Mouse (Mus musculus) MEL (cell line): Measurements from ENCODE around the gene Snw1. TPM values are rescaled to one million over a fixed set of nuclear protein-coding genes. Genes with fewer than 3 reads are reported as not detected.

Experiments used
- DNase-seq: peaks from one replicate; pipeline ENCODE4 v3.0.0; 2011; ENCODE audit warnings: low read depth, low spot score
- H3K27ac ChIP-seq: 2 replicates; pipeline ENCODE4 v1.5.1; 2012; ENCODE audit warnings: low read depth, mild to moderate bottlenecking, control low read depth, low read length, moderate library complexity; ENCODE audit not compliant: control insufficient read depth
- H3K27me3 ChIP-seq, 2 experiments: fragments of 150-350 bp in 1 of 2; sonication (generic) in 1 of 2; 2 replicates each; pipeline ENCODE4 v1.6.1; 2012; ENCODE audit warnings: low read length in 2 of 2, mild to moderate bottlenecking in 2 of 2, improper control_type of control experiment in 1 of 2, moderate library complexity in 1 of 2; ENCODE audit not compliant: insufficient read depth in 2 of 2, control insufficient read depth in 1 of 2
- H3K36me3 ChIP-seq, 2 experiments: 2 replicates each; pipeline ENCODE4 v1.6.1; 2012 to 2014; ENCODE audit warnings: low read length in 2 of 2, improper control_type of control experiment in 1 of 2, inconsistent platforms in 1 of 2, mild to moderate bottlenecking in 1 of 2; ENCODE audit not compliant: insufficient read depth in 2 of 2, control insufficient read depth in 1 of 2
- H3K4me1 ChIP-seq, 2 experiments: fragments of 150-350 bp in 1 of 2; sonication (generic) in 1 of 2; 2 replicates each; pipeline ENCODE4 v1.6.1; 2012; ENCODE audit warnings: low read length in 2 of 2, improper control_type of control experiment in 1 of 2, mild to moderate bottlenecking in 1 of 2; ENCODE audit not compliant: insufficient read depth in 2 of 2, control insufficient read depth in 1 of 2
- H3K4me3 ChIP-seq, 2 experiments: fragments of 150-350 bp in 1 of 2; sonication (generic) in 1 of 2; 2 replicates each; pipeline ENCODE4 v1.5.1; 2012; ENCODE audit warnings: low read depth in 2 of 2, low read length in 2 of 2, mild to moderate bottlenecking in 2 of 2, moderate library complexity in 2 of 2, control low read depth in 1 of 2, improper control_type of control experiment in 1 of 2; ENCODE audit not compliant: control insufficient read depth in 1 of 2, insufficient read depth in 1 of 2
- H3K79me2 ChIP-seq: 2 replicates; pipeline ENCODE4 v1.6.1; 2012; ENCODE audit warnings: mild to moderate bottlenecking, low read length, moderate library complexity; ENCODE audit not compliant: control insufficient read depth, poor library complexity, insufficient read depth
- H3K9ac ChIP-seq: 2 replicates; pipeline ENCODE4 v1.6.1; 2012; ENCODE audit warnings: low read depth, mild to moderate bottlenecking, control low read depth, low read length, moderate library complexity; ENCODE audit not compliant: control insufficient read depth, poor library complexity, severe bottlenecking
- H3K9me3 ChIP-seq: fragments of 150-350 bp; sonication (generic); replicated peaks from 2 replicates; pipeline ENCODE4 v1.6.1; 2012; ENCODE audit warnings: mild to moderate bottlenecking, low read length, improper control_type of control experiment, moderate library complexity; ENCODE audit not compliant: insufficient read depth
- BHLHE40 ChIP-seq: IDR thresholded peaks from 2 replicates; pipeline ENCODE4 v1.6.1; 2012; ENCODE audit warnings: low read depth, mild to moderate bottlenecking, inconsistent platforms, low read length, improper control_type of control experiment, borderline replicate concordance
- CHD1 ChIP-seq: IDR thresholded peaks from 2 replicates; pipeline ENCODE4 v1.6.1; 2012; ENCODE audit warnings: low read depth, mild to moderate bottlenecking, inconsistent platforms, low read length, improper control_type of control experiment
- CHD2 ChIP-seq: IDR thresholded peaks from 2 replicates; pipeline ENCODE4 v1.6.1; 2011; ENCODE audit warnings: low read length, improper control_type of control experiment
- CTCF ChIP-seq, 3 experiments: IDR thresholded peaks in 2 of 3; conservative IDR thresholded peaks in 1 of 3; 2 replicates each; pipeline ENCODE4 v1.5.1; 2011 to 2012; ENCODE audit warnings: low read length in 3 of 3, low read depth in 2 of 3, mild to moderate bottlenecking in 2 of 3, improper control_type of control experiment in 1 of 3, inconsistent platforms in 1 of 3, mixed read lengths in 1 of 3, moderate library complexity in 1 of 3; ENCODE audit not compliant: control insufficient read depth in 1 of 3, insufficient read depth in 1 of 3, poor library complexity in 1 of 3, severe bottlenecking in 1 of 3
- E2F4 ChIP-seq: IDR thresholded peaks from 2 replicates; pipeline ENCODE4 v1.6.1; 2011; ENCODE audit warnings: low read depth, low read length, improper control_type of control experiment, borderline replicate concordance
- ELF1 ChIP-seq: IDR thresholded peaks from 2 replicates; pipeline ENCODE4 v1.6.1; 2014; ENCODE audit warnings: low read depth, mild to moderate bottlenecking, inconsistent platforms, low read length, improper control_type of control experiment, moderate library complexity
- ETS1 ChIP-seq: IDR thresholded peaks from 2 replicates; pipeline ENCODE4 v1.6.1; 2012; ENCODE audit warnings: low read depth, mild to moderate bottlenecking, inconsistent platforms, low read length, improper control_type of control experiment, moderate library complexity
- GABPA ChIP-seq: IDR thresholded peaks from 2 replicates; pipeline ENCODE4 v1.6.1; 2012; ENCODE audit warnings: low read depth, mild to moderate bottlenecking, inconsistent platforms, low read length, improper control_type of control experiment, moderate library complexity
- GATA1 ChIP-seq: IDR thresholded peaks from 2 replicates; pipeline ENCODE4 v1.6.1; 2011; ENCODE audit warnings: low read depth, low read length, improper control_type of control experiment
- HCFC1 ChIP-seq: IDR thresholded peaks from 2 replicates; pipeline ENCODE4 v1.6.1; 2012; ENCODE audit warnings: low read depth, mild to moderate bottlenecking, inconsistent platforms, low read length, improper control_type of control experiment, moderate library complexity
- MAFK ChIP-seq: IDR thresholded peaks from 2 replicates; pipeline ENCODE4 v1.6.1; 2011; ENCODE audit warnings: low read depth, mild to moderate bottlenecking, low read length, improper control_type of control experiment, borderline replicate concordance
- MAX ChIP-seq: IDR thresholded peaks from 2 replicates; pipeline ENCODE4 v1.6.1; 2011; ENCODE audit warnings: low read length, improper control_type of control experiment
- MAZ ChIP-seq: IDR thresholded peaks from 2 replicates; pipeline ENCODE4 v1.6.1; 2012; ENCODE audit warnings: low read depth, mild to moderate bottlenecking, inconsistent platforms, low read length, improper control_type of control experiment
- MEF2A ChIP-seq: IDR thresholded peaks from 2 replicates; pipeline ENCODE4 v1.6.1; 2014; ENCODE audit warnings: low read depth, mild to moderate bottlenecking, inconsistent platforms, low read length, improper control_type of control experiment; ENCODE audit not compliant: poor library complexity, insufficient replicate concordance, severe bottlenecking; ENCODE audit errors: extremely low read depth
- MXI1 ChIP-seq: IDR thresholded peaks from 2 replicates; pipeline ENCODE4 v1.6.1; 2011; ENCODE audit warnings: mild to moderate bottlenecking, low read depth, low read length, improper control_type of control experiment
- MYB ChIP-seq: IDR thresholded peaks from 2 replicates; pipeline ENCODE4 v1.6.1; 2011; ENCODE audit warnings: mild to moderate bottlenecking, low read depth, low read length, improper control_type of control experiment
- MYC ChIP-seq: IDR thresholded peaks from 2 replicates; pipeline ENCODE4 v1.6.1; 2011; ENCODE audit warnings: low read depth, mild to moderate bottlenecking, low read length, improper control_type of control experiment, moderate library complexity
- NELFE ChIP-seq: IDR thresholded peaks from 2 replicates; pipeline ENCODE4 v1.6.1; 2011; ENCODE audit warnings: low read depth, low read length, improper control_type of control experiment
- NRF1 ChIP-seq: IDR thresholded peaks from 2 replicates; pipeline ENCODE4 v1.6.1; 2014; ENCODE audit warnings: low read depth, mild to moderate bottlenecking, inconsistent platforms, low read length, improper control_type of control experiment, moderate library complexity; ENCODE audit not compliant: poor library complexity, insufficient read depth, severe bottlenecking
- POLR2A ChIP-seq, 2 experiments: IDR thresholded peaks; 2 replicates each; pipeline ENCODE4 v1.6.1; 2011 to 2012; ENCODE audit warnings: low read length in 2 of 2, mild to moderate bottlenecking in 2 of 2, control low read depth in 1 of 2, improper control_type of control experiment in 1 of 2, low read depth in 1 of 2, moderate library complexity in 1 of 2; ENCODE audit not compliant: control insufficient read depth in 1 of 2, insufficient read depth in 1 of 2, poor library complexity in 1 of 2
- POLR2AphosphoS2 ChIP-seq: IDR thresholded peaks from 2 replicates; pipeline ENCODE4 v1.6.1; 2011; ENCODE audit warnings: low read length, improper control_type of control experiment
- POLR2AphosphoS5 ChIP-seq: IDR thresholded peaks from 2 replicates; pipeline ENCODE4 v1.6.1; 2012; ENCODE audit warnings: low read depth, borderline replicate concordance, mild to moderate bottlenecking, inconsistent platforms, low read length, moderate library complexity, mixed read lengths
- RAD21 ChIP-seq: IDR thresholded peaks from 2 replicates; pipeline ENCODE4 v1.6.1; 2011; ENCODE audit warnings: mild to moderate bottlenecking, low read depth, low read length, improper control_type of control experiment
- RCOR1 ChIP-seq: IDR thresholded peaks from 2 replicates; pipeline ENCODE4 v1.6.1; 2012; ENCODE audit warnings: low read depth, mild to moderate bottlenecking, inconsistent platforms, low read length, improper control_type of control experiment
- SIN3A ChIP-seq: IDR thresholded peaks from 2 replicates; pipeline ENCODE4 v1.6.1; 2012; ENCODE audit warnings: low read length, improper control_type of control experiment, inconsistent platforms
- SMC3 ChIP-seq: IDR thresholded peaks from 2 replicates; pipeline ENCODE4 v1.6.1; 2011; ENCODE audit warnings: low read depth, low read length, improper control_type of control experiment
- TAL1 ChIP-seq: IDR thresholded peaks from 2 replicates; pipeline ENCODE4 v1.6.1; 2012; ENCODE audit warnings: mild to moderate bottlenecking, inconsistent platforms, low read length, moderate library complexity, mixed read lengths
- TBP ChIP-seq: IDR thresholded peaks from 2 replicates; pipeline ENCODE4 v1.8.0; 2011; ENCODE audit warnings: low read depth, low read length, improper control_type of control experiment
- TCF12 ChIP-seq: IDR thresholded peaks from 2 replicates; pipeline ENCODE4 v1.6.1; 2014; ENCODE audit warnings: low read depth, mild to moderate bottlenecking, inconsistent platforms, low read length, improper control_type of control experiment, moderate library complexity
- UBTF ChIP-seq: IDR thresholded peaks from 2 replicates; pipeline ENCODE4 v1.6.1; 2012; ENCODE audit warnings: low read depth, mild to moderate bottlenecking, inconsistent platforms, low read length, improper control_type of control experiment, moderate library complexity, borderline replicate concordance; ENCODE audit not compliant: insufficient read depth
- USF1 ChIP-seq: IDR thresholded peaks from 2 replicates; pipeline ENCODE4 v1.6.1; 2014; ENCODE audit warnings: low read depth, mild to moderate bottlenecking, inconsistent platforms, low read length, improper control_type of control experiment, moderate library complexity
- USF2 ChIP-seq, 2 experiments: IDR thresholded peaks; 2 replicates each; pipeline ENCODE4 v1.6.1; 2011 to 2012; ENCODE audit warnings: improper control_type of control experiment in 2 of 2, low read length in 2 of 2, borderline replicate concordance in 1 of 2, inconsistent platforms in 1 of 2, low read depth in 1 of 2, mild to moderate bottlenecking in 1 of 2; ENCODE audit not compliant: insufficient read depth in 1 of 2
- ZKSCAN1 ChIP-seq: IDR thresholded peaks from 2 replicates; pipeline ENCODE4 v1.6.1; 2012; ENCODE audit warnings: low read depth, mild to moderate bottlenecking, inconsistent platforms, low read length, improper control_type of control experiment, moderate library complexity
- ZMIZ1 ChIP-seq: IDR thresholded peaks from 2 replicates; pipeline ENCODE4 v1.6.1; 2012; ENCODE audit warnings: low read depth, mild to moderate bottlenecking, inconsistent platforms, low read length, improper control_type of control experiment, moderate library complexity
- ZNF384 ChIP-seq: IDR thresholded peaks from 2 replicates; pipeline ENCODE4 v1.6.1; 2012; ENCODE audit warnings: low read depth, mild to moderate bottlenecking, inconsistent platforms, low read length, improper control_type of control experiment
- polyA plus RNA-seq, 2 experiments: library from polyadenylated mRNA; stranded (reverse) in 1 of 2; unstranded in 1 of 2; fragments of >175 nt in 1 of 2; fragments of >200 nt in 1 of 2; gene quantifications; 2 replicates each; pipeline versions ENCODE4 v1.2.1 to v1.2.4; 2012; ENCODE audit warnings: low replicate concordance in 2 of 2, low read depth in 1 of 2; ENCODE audit not compliant: insufficient read length in 2 of 2, insufficient read depth in 1 of 2, missing spikeins in 1 of 2
- total RNA-seq: library from RNA; depleted of rRNA; stranded (reverse); fragments of 300-350 nt; gene quantifications from 2 replicates; pipeline ENCODE4 v1.2.3, GENCODE M21; 2012; rRNA removed

Snw1 gene
- total RNA-seq, result 88.1 and 108 TPM in 2 replicates
- polyA plus RNA-seq, result 10 to 100 TPM; 40.8 to 92.1 TPM

- Histone ChIP-seq H3K27me3 (no peaks in the 10 kb centered on the region), H3K4me3 (peak within 1 kb of the TSS; percentile 68 to 93), H3K9ac (peak within 1 kb of the TSS; percentile 96), H3K9me3 (no peaks in the 10 kb centered on the region), H3K27ac (peak within 1 kb of the TSS; percentile 82), H3K79me2 (peaks cover 29% of the 10 kb centered on the region), H3K4me1 (peaks cover 0 to 7% of the 10 kb centered on the region in 2 experiments; a peak in 2 of 4 replicates), H3K36me3 (peaks cover 12 to 20% of the 10 kb centered on the region in 2 experiments)
- DNase-seq, result peak; percentile 97
- peak; percentile 99 for TF ChIP-seq HCFC1
- peak; percentile 58 for TF ChIP-seq GATA1
- TF ChIP-seq BHLHE40, result no peak
- peak; percentile 86 for TF ChIP-seq E2F4
- peak; percentile 75 for TF ChIP-seq TCF12
- no peak for TF ChIP-seq CHD2
- TF ChIP-seq POLR2A (IDR thresholded peaks at IDR 0.05; ENCODE audit: control insufficient read depth in 1 of 2, insufficient read depth in 1 of 2, low read depth in 1 of 2, low read length in 2 of 2, poor library complexity in 1 of 2), result peak; percentile 62 to 85
- no peak for TF ChIP-seq GABPA
- peak; percentile 89 for TF ChIP-seq SIN3A
- peak; percentile 71 for TF ChIP-seq NELFE
- TF ChIP-seq MXI1, result peak; percentile 47
- TF ChIP-seq MEF2A, result no peak
- TF ChIP-seq USF2 (IDR thresholded peaks at IDR 0.05; ENCODE audit: borderline replicate concordance in 1 of 2, insufficient read depth in 1 of 2, low read depth in 1 of 2, low read length in 2 of 2), result no peak
- peak; percentile 99 for TF ChIP-seq UBTF
- no peak for TF ChIP-seq TAL1
- no peak for TF ChIP-seq ZMIZ1
- no peak for TF ChIP-seq ETS1
- no peak; the same call in 1 of the 2 replicates for TF ChIP-seq RAD21
- peak; percentile 95 for TF ChIP-seq ELF1
- TF ChIP-seq MAZ, result no peak
- peak; percentile 66 for TF ChIP-seq USF1
- TF ChIP-seq POLR2AphosphoS2, result peak; percentile 86; the same call in 1 of the 2 replicates
- peak; percentile 49; the same call in 1 of the 2 replicates for TF ChIP-seq MAX
- no peak for TF ChIP-seq RCOR1
- peak; percentile 96 for TF ChIP-seq NRF1
- TF ChIP-seq SMC3, result no peak
- TF ChIP-seq TBP, result peak; percentile 82
- no peak for TF ChIP-seq MYB
- no peak for TF ChIP-seq ZKSCAN1
- no peak for TF ChIP-seq ZNF384
- peak; percentile 38; the same call in 1 of the 2 replicates for TF ChIP-seq POLR2AphosphoS5
- no peak for TF ChIP-seq CTCF (IDR thresholded peaks at IDR 0.05 in 2 of 3, conservative IDR thresholded peaks at IDR 0.05 in 1 of 3; ENCODE audit: control insufficient read depth in 1 of 3, insufficient read depth in 1 of 3, low read depth in 2 of 3, low read length in 3 of 3, poor library complexity in 1 of 3, severe bottlenecking in 1 of 3)
- TF ChIP-seq MYC, result peak; percentile 70; the same call in 1 of the 2 replicates
- TF ChIP-seq MAFK, result no peak
- TF ChIP-seq CHD1, result peak; percentile 96; the same call in 1 of the 2 replicates
These were observed at the start of gene Snw1 for GRCm38 (mm10) chr12:87471964-87472786. Gene Snw1 (minus strand): TSS chr12:87472274.
